Mouse (Mus musculus) G1E (cell line): ENCODE results near the gene Sin3b.

Source experiments
- CTCF ChIP-seq: IDR thresholded peaks from 2 replicates; pipeline ENCODE4 v1.5.1; 2012; ENCODE audit warnings: low read depth, low read length, inconsistent platforms, mixed read lengths
- POLR2AphosphoS5 ChIP-seq: IDR thresholded peaks from 2 replicates; pipeline ENCODE4 v1.6.1; 2012; ENCODE audit warnings: low read depth, low read length, inconsistent platforms; ENCODE audit not compliant: insufficient replicate concordance

DNA sequence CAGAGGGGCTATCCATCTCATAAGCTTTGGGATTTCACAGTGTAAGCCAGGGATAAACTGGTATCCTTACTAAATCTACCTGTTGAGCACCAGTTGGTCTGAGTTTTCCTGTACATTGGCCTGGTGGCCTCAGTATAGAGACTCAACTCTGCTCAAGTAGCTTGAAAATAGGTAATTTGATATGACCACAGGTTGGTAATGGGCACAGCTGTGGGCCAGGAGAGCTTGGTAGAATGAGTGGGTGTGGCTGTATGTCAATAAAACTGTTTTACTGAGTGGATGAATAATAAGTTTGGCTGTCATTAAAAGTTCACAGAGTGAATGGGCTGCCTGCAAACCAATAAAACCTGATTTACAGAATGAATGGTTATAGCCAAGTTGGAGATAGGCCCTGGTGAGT lies 13.8 kb downstream of the Sin3b start:
- TF ChIP-seq CTCF = no peak
- TF ChIP-seq POLR2AphosphoS5 = no peak
